Mouse (Mus musculus): Measurements from ENCODE around the gene Aars.

GRCm38 (mm10) chr8:111056691-111057293 lies 23.8 kb downstream of the Aars start:
- TF ChIP-seq CTCF (IDR thresholded peaks at IDR 0.05; ENCODE audit: borderline replicate concordance, insufficient read depth, low read length) (no peak), POLR2A (IDR thresholded peaks at IDR 0.05; ENCODE audit: low read depth, low read length) (no peak)
